Mouse (Mus musculus) neural tube, embryonic 13.5 days (tissue): ENCODE data around the gene Plcb3. TPM values are rescaled to one million over a fixed set of nuclear protein-coding genes. Genes with fewer than 3 reads are reported as not detected.

Experiments used
- ATAC-seq: fragments of 200-750 bp; cut with Nextera tagmentation; 2 replicates; pipeline ENCODE4 v1.8.0; 2017; ENCODE audit warnings: low read depth, mild to moderate bottlenecking, moderate TSS enrichment, moderate library complexity
- H3K27ac ChIP-seq: fragments of 300-500 bp; sonication (generic); replicated peaks from 2 replicates; pipeline ENCODE4 v1.5.1; 2015; ENCODE audit warnings: moderate library complexity, mild to moderate bottlenecking, inconsistent platforms
- H3K27me3 ChIP-seq: fragments of 300-500 bp; sonication (generic); 2 replicates; pipeline ENCODE4 v1.6.1; 2015; ENCODE audit warnings: mild to moderate bottlenecking, inconsistent platforms
- H3K36me3 ChIP-seq: fragments of 300-500 bp; sonication (generic); 2 replicates; pipeline ENCODE4 v1.6.1; 2015; ENCODE audit warnings: mild to moderate bottlenecking, inconsistent platforms
- H3K4me1 ChIP-seq: fragments of 300-500 bp; sonication (generic); replicated peaks from 2 replicates; pipeline ENCODE4 v1.6.1; 2015; ENCODE audit warnings: inconsistent platforms
- H3K4me2 ChIP-seq: fragments of 300-500 bp; sonication (generic); 2 replicates; pipeline ENCODE4 v1.6.1; 2015; ENCODE audit warnings: inconsistent platforms, mild to moderate bottlenecking, moderate library complexity
- H3K4me3 ChIP-seq: fragments of 300-500 bp; sonication (generic); 2 replicates; pipeline ENCODE4 v1.5.1; 2015; ENCODE audit warnings: mild to moderate bottlenecking, inconsistent platforms
- H3K9ac ChIP-seq: fragments of 300-500 bp; sonication (generic); 2 replicates; pipeline ENCODE4 v1.6.1; 2015; ENCODE audit warnings: moderate library complexity, mild to moderate bottlenecking, inconsistent platforms
- H3K9me3 ChIP-seq: fragments of 300-500 bp; sonication (generic); 2 replicates; pipeline ENCODE4 v1.6.1; 2016; ENCODE audit warnings: inconsistent platforms
- WGBS: fragments of 180-500 bp; shearing (Covaris S2); methylation state at CpG from one replicate; pipeline ENCODE4 v1.1.7; 2015; 5-methylcytosine and 5-hydroxymethylcytosine counted together
- polyA plus RNA-seq: library from polyadenylated mRNA; unstranded; fragments of >200 nt; fragmentation: Nextera tagmentation; extraction: Ambion mirVana; gene quantifications from 2 replicates; pipeline ENCODE4 v1.2.1, GENCODE M21; 2015

Gene Plcb3
- polyA plus RNA-seq, 1 experiment from 2014 or later, result 27.3 TPM

DNA sequence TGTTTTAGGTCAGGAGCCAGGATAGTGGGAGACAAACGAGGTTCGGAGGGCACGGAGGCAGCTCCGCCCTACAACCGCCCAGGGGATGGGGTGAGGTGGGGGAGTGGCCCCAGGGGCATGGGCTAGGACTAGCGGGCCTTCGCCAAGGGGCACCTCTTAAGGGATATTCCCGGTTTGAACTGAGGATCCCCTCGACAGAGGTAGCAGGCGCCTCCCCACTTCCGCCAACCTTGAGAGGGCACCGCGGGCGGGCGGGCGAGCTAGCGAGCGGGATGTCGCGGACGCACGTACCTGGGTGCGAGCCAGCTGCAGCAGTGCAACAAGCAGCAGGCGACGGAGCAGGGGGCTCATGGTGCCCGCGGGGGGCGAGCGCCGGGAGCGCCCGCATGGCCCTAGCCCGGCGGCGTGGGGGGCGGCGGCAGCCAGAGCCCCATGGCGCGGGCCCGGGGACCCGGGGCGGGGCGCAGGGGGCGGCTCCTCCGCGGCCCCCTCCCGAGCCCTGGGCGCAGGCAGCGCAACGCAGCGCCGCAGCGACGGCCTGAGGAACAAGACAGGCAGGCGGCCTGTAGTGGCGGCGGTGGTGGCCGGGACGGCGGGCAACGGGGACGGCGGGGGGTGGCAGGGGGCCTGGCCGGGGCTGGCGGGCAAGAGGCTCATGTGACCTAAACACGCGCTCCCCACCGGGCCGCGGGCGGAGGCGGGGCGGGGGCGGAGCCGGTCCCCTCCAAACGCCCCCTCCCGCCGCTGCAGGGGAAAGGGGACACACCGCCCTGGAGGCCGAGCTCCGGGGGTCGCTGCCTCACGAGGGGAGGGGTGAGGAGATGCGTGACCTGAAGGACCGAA is 11.0 kb upstream of the Plcb3 start, which contains the start of gene Vegfb:
Gene Vegfb, minus strand, starts transcription at position 591 of the 843 bp plus-strand sequence.
- H3K36me3 ChIP-seq, result peaks cover 28% of the 10 kb centered on the region
- no peaks in the 10 kb centered on the region for H3K27me3 ChIP-seq
- ATAC-seq, result peak; percentile 45
- peak within 1 kb of the TSS; percentile 87 for H3K4me2 ChIP-seq
- H3K4me3 ChIP-seq, result peak within 1 kb of the TSS; percentile 78
- WGBS, result 1% methylated on average over 81 of the region's 85 CpGs
- H3K9ac ChIP-seq, result peak within 1 kb of the TSS; percentile 93
- H3K4me1 ChIP-seq, result peaks cover 30% of the 10 kb centered on the region
- peak within 1 kb of the TSS; percentile 84 for H3K27ac ChIP-seq
- H3K9me3 ChIP-seq, result no peaks in the 10 kb centered on the region

DNA sequence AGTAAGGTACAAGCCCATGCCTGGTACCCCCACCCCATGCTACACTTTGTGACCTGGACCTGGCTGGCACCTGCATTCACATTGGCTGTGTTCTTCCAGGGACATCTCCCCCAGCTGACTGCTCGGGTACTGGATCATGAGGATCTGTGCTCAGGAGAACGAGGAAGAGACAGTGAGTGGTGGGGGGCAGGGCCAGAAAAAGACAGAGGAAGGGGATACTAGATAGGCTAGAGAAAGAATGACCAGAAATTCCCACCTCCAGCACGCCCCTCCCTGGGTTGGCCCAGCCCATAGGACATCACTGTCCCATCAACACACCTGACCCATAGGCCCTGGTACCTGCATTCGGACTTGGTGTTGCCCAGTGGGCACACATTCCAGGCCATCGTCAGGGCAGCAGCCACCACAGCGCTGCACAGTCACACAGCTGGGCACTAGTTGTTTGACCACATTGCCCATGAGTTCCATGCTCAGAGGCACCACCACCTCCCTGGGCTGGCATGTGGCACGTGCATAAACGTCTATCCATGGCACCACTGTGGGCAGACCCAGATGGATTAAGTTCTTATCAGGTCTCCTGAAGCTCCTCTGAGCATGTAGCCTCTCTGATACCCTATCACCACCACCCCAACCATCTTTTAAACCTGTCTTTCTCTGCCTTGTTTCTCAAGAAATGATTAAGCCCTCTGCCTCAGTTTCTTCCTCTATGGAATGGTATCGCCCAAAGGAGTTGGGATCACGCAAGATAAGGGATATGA is 9.9 kb upstream of the Plcb3 start:
- no peaks in the 10 kb centered on the region for H3K9me3 ChIP-seq
- 0 out of 2 replicates have a peak overlapping the region, but pooled peaks have one; percentile 84 for H3K27ac ChIP-seq
- ATAC-seq, result no peak
- peak overlapping the region; percentile 78 for H3K4me3 ChIP-seq
- peaks cover 31% of the 10 kb centered on the region for H3K36me3 ChIP-seq
- peaks cover 25% of the 10 kb centered on the region for H3K4me1 ChIP-seq
- WGBS, result 75% methylated on average over 10 of the region's 10 CpGs
- peak overlapping the region; percentile 93 for H3K9ac ChIP-seq
- peak overlapping the region; percentile 87 for H3K4me2 ChIP-seq
- H3K27me3 ChIP-seq, result no peaks in the 10 kb centered on the region

DNA sequence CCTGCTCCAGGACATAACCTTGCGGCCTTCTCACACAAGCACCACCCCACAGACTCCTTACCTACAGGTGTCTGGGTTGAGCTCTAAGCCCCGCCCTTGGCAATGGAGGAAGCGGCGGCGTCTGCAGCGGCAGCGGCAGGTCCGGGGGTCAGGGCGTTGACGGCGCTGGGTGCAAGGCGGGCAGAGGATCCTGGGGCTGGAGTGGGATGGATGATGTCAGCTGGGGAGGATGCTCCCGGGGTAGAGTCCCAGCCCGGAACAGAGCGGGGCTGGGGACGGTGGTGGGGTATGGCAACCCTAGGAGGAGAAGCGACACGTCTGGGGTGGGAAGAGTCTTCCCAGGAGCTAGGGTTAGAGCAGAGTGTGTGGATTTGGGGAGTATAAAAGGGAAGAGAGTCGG is 9.0 kb upstream of the Plcb3 start:
- WGBS, result 80% methylated on average over 19 of the region's 19 CpGs
- Histone ChIP-seq H3K4me1 (peaks cover 31% of the 10 kb centered on the region), H3K9me3 (no peaks in the 10 kb centered on the region), H3K36me3 (peaks cover 31% of the 10 kb centered on the region), H3K27ac (no peak overlapping the region), H3K4me3 (no peak overlapping the region), H3K9ac (no peak overlapping the region), H3K27me3 (no peaks in the 10 kb centered on the region), H3K4me2 (no peak overlapping the region)
- no peak for ATAC-seq

DNA sequence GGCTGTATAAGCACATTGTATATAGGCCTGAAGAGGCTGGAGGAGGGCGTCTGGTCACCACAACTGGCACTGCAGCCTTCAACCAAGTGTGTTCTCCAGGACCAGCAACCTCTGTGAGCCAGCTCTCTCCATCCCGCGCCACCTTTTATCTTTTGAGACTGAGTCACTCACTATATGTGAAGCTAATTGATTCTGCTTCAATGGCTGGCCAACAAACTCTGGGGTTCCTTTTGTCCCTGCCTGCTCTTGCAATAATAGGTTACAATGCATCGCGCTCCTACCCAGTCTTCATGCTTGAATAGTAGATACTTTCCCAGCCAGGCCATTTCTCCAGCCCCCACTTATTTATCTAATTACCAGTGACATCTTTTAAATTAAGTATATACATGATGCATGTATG is 7.4 kb upstream of the Plcb3 start:
- Histone ChIP-seq H3K9ac (no peak overlapping the region), H3K36me3 (peaks cover 31% of the 10 kb centered on the region), H3K4me2 (no peak overlapping the region), H3K9me3 (no peaks in the 10 kb centered on the region), H3K27ac (0 out of 2 replicates have a peak overlapping the region, but pooled peaks have one; percentile 4), H3K4me3 (no peak overlapping the region), H3K4me1 (peaks cover 41% of the 10 kb centered on the region), H3K27me3 (no peaks in the 10 kb centered on the region)
- ATAC-seq, result no peak
- WGBS, result 39% methylated on average over 5 of the region's 5 CpGs

DNA sequence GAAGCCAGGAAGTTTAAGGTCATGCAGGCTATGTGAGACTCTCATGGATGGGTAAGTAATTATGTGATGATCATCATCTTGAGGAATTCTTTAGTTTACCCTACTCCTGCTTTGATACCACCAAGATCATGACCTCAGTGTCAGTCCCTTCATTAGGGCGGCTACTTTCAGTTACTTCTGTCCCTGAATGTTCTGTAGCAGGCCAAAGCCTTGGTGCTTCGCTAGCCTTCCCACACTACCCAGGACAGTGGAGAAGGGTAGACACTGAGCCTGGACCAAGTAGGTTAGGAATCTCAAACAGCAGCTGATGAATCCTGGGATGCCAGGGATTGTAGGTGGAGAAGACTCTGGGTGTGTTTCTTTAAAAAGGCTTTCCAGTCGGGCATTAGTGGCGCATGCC is 5.2 kb upstream of the Plcb3 start:
- no peak for ATAC-seq
- Histone ChIP-seq H3K36me3 (peaks cover 50% of the 10 kb centered on the region), H3K9ac (no peak overlapping the region), H3K4me1 (peaks cover 46% of the 10 kb centered on the region), H3K4me2 (peak overlapping the region; percentile 92; the same call in 1 of the 2 replicates), H3K9me3 (no peaks in the 10 kb centered on the region), H3K27me3 (no peaks in the 10 kb centered on the region), H3K4me3 (peak overlapping the region; percentile 63; the same call in 1 of the 2 replicates), H3K27ac (no peak overlapping the region)
- WGBS, result 90% methylated on average over 4 of the region's 4 CpGs

DNA sequence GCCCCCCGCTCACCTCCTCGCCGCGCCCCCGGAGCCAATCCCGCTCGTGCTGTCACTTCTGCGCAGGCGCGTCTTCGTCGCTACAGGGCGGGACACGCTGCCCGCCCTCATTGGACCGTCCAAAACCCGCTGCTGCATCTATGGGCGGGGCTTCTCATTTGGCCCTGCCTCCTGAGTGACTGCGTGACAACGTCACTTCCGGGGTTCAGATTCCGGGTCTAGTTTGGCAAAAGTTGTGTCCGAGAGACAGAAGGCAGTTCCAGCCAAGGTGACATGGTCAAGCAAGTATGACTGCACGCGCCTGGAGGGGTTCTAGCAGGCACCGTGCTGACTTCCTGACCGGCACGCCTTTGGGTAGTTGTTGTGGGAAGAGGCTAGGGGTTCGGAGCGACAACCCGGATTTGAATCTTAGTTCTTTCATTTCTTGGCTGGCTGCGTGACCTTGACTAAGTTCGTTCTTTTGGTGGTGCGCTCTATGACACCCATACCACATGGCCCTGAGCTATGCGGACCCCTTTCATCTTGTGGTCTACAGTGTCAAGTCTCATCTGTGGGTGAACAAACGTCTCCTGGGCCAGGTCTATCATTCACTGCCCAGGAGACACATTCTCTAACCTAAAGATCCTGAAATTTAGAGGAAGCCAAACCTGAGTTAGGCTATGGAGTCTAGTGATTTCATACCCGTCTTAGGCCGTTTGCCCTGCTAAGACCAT is 4.3 kb upstream of the Plcb3 start, which contains the start of gene Fkbp2:
Gene Fkbp2, minus strand, starts transcription at position 121 of the 713 bp plus-strand sequence.
- peak within 1 kb of the TSS; percentile 80 for H3K9ac ChIP-seq
- H3K4me3 ChIP-seq, result peak within 1 kb of the TSS; percentile 63
- peak within 1 kb of the TSS; percentile 94 for H3K27ac ChIP-seq
- peaks cover 49% of the 10 kb centered on the region for H3K4me1 ChIP-seq
- WGBS, result 2% methylated on average over 38 of the region's 38 CpGs
- ATAC-seq, result peak; percentile 92
- no peaks in the 10 kb centered on the region for H3K27me3 ChIP-seq
- H3K9me3 ChIP-seq, result no peaks in the 10 kb centered on the region
- peak within 1 kb of the TSS; percentile 92 for H3K4me2 ChIP-seq
- peaks cover 49% of the 10 kb centered on the region for H3K36me3 ChIP-seq

DNA sequence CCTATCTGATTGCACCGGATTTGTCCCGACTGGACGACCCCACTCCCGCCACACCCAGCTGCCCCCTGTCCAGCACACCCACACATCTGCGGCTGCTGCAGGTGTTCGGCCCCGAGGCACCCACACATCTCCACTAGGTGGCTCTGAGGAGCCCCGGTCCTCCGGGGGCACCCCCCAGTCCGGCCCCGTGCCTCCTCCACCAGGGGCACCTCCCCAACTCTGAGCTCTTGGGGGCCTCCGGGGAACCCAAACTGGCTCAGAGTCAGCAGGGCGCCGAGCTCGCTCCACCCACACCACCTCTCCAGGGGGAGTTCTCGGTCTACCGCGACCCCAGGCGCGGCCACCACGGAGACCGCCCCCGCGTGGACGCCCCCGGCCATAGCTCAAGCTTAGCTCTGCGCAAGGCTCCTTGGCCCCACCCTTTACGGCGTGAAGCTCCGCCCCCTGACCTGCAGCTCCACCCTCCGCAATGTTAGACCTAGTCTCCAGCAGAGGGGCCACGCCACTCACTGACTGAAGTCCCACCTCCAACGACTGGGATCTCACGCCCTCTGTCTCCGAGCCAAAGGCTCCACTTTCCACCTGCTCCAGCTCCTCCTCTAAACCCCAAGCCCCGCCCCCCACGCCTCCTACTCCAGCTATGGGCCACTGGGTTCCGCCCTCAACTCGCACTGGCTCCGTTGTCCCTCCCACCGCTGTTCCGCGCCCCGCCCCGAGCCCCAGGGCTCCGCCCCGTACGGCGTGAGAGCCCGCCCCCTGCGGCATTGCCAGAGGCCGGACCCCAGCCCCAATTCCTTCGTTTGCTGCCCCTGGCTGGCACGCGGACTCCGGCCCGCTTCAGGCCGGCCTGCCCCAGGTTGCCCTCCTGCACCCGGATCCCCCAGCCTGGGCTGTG is 3.5 kb upstream of the Plcb3 start:
- WGBS, result 2% methylated on average over 59 of the region's 59 CpGs
- ATAC-seq, result peak; percentile 88

DNA sequence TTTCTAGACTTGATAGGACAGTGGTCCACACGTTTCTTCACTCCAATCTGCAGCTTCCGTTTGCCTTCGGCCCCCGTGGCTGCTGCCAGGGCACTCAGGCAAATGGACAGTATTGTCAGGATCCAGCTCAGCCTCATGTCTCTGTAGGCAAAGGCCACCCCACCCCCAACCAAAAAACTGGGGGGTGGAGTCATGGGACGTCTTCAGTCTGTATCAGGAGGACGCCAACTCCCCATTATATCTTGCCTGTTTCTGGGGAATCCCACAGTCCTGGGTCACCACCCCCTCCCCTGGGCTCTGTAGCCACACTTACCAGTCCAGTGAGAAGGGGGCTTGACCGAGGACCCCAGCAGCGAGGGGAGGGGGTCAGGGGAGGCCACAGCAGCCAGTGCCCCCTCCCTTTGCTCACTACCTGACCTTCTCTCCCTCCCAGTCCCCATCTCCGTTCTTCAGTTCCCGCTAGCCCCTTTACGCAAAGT is 2.8 kb upstream of the Plcb3 start:
- Histone ChIP-seq H3K27ac (peak overlapping the region; percentile 94), H3K4me3 (peak overlapping the region; percentile 63), H3K36me3 (peaks cover 37% of the 10 kb centered on the region), H3K4me1 (peaks cover 50% of the 10 kb centered on the region), H3K9ac (peak overlapping the region; percentile 73), H3K9me3 (no peaks in the 10 kb centered on the region), H3K4me2 (peak overlapping the region; percentile 92), H3K27me3 (no peaks in the 10 kb centered on the region)
- 12% methylated on average over 11 of the region's 11 CpGs for WGBS
- ATAC-seq, result no peak

More for the DNA sequence above, 3.5 kb upstream of the Plcb3 start:
- Histone ChIP-seq H3K27ac (peak overlapping the region; percentile 94), H3K4me2 (peak overlapping the region; percentile 92), H3K9ac (peak overlapping the region; percentile 80), H3K4me1 (peaks cover 49% of the 10 kb centered on the region), H3K27me3 (no peaks in the 10 kb centered on the region), H3K4me3 (peak overlapping the region; percentile 63), H3K36me3 (peaks cover 41% of the 10 kb centered on the region), H3K9me3 (no peaks in the 10 kb centered on the region)

DNA sequence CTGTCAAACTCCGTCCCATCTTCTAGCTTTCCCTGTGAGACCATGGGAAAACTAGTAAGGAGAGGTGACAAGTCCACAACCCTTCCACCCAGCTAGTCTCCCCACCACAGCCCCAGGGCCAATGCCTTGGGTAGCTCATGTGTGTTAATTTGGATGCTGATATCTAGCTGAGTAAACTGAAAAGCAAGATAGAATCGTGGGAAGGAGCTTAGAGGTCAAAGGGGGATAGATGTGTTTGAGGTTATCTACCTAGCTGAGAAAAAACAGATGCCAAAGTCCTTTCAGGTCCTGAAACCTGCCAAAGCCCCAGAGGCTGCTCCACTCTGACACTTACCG is 2.3 kb upstream of the Plcb3 start:
- Histone ChIP-seq H3K4me2 (peak overlapping the region; percentile 92), H3K4me1 (peaks cover 55% of the 10 kb centered on the region), H3K9me3 (no peaks in the 10 kb centered on the region), H3K9ac (peak overlapping the region; percentile 73), H3K4me3 (peak overlapping the region; percentile 63), H3K36me3 (peaks cover 33% of the 10 kb centered on the region), H3K27ac (peak overlapping the region; percentile 94), H3K27me3 (no peaks in the 10 kb centered on the region)
- ATAC-seq, result no peak
- 58% methylated on average over 3 of the region's 3 CpGs for WGBS

DNA sequence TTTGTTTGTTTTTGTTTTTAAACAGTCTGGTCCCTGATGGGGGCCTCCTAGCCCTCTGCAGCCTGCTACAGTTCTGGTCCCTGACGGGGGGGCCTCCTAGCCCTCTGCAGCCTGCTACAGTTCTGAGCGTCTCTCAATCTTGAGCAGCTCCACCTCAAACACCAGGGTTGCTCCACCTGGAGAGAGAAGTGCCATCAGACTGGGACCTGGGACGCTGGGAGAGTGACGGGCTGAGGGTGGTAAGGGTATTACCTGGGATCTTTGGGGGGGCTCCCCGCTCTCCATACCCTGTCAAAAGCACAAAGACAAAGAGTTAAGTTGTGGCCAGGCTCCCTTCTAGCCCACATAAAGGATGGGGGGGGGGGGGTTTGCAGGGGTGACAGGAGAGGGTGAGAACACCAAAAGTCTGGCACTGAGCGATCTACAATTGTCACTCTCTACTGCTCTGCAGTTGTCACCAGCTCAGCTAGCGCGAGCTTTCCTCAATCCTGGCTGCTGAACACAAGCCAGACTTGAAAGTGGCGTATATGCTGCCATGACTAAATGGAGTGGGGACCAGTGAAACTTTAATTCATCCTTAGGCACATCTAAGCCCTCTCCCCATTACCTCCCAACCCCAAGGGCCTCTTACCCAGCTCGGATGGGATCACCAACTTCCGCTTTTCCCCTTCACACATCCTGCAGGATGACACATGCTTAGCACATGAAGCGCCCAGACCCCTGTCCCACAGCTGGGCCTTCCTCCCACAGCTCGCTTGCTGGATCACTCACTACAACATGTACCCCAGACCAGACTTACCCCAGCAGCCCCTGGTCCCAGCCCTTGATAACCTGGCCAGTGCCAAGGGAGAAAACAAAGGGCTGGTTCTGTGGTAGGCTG is 1.7 kb upstream of the Plcb3 start:
- ATAC-seq, result no peak

More for the DNA sequence above, 1.7 kb upstream of the Plcb3 start:
- Histone ChIP-seq H3K9ac (peak overlapping the region; percentile 73), H3K27me3 (no peaks in the 10 kb centered on the region), H3K9me3 (no peaks in the 10 kb centered on the region), H3K4me1 (peaks cover 55% of the 10 kb centered on the region), H3K27ac (peak overlapping the region; percentile 94), H3K4me3 (peak overlapping the region; percentile 63), H3K36me3 (peaks cover 29% of the 10 kb centered on the region), H3K4me2 (peak overlapping the region; percentile 92)
- 85% methylated on average over 13 of the region's 13 CpGs for WGBS
